Mouse (Mus musculus): Measurements from ENCODE around the gene Tra2a. TPM values are rescaled to one million over a fixed set of nuclear protein-coding genes. Genes with fewer than 3 reads are reported as not detected.

Tra2a gene
- 26.5 TPM for polyA plus RNA-seq (2012; fragmentation: generic; extraction: Trizol)

GRCm38 (mm10) chr6:49263847-49264243 lies at the start of gene Tra2a:
TSS of gene Tra2a (minus strand) at chr6:49264033.
- Histone ChIP-seq H3K27me3 (ENCODE audit: control insufficient read depth, insufficient read depth, insufficient read length) (no peaks in the 10 kb centered on the region), H3ac (ENCODE audit: control insufficient read depth, insufficient read length) (peak within 1 kb of the TSS; percentile 59), H3K36me3 (ENCODE audit: control insufficient read depth, insufficient read depth) (no peaks in the 10 kb centered on the region), H3K4me2 (ENCODE audit: low read depth) (peak within 1 kb of the TSS; percentile 96), H3K79me2 (ENCODE audit: control insufficient read depth, insufficient read depth) (peaks cover 46% of the 10 kb centered on the region), H3K4me3 (peak within 1 kb of the TSS; percentile 95)
- no peak for TF ChIP-seq MAX (IDR thresholded peaks at IDR 0.05; ENCODE audit: low read depth)
- peak; percentile 78 for TF ChIP-seq E2F4 (IDR thresholded peaks at IDR 0.05; ENCODE audit: insufficient read depth)
- TF ChIP-seq REST (IDR thresholded peaks at IDR 0.05; ENCODE audit: insufficient read depth, insufficient read length), result peak; percentile 45
- TF ChIP-seq MYOG (IDR thresholded peaks at IDR 0.05; ENCODE audit: control insufficient read depth in 1 of 3, insufficient read depth in 1 of 3, insufficient read length in 2 of 3, low read depth in 2 of 3), result peak in 1 of 3 experiments; percentile 37
- TF ChIP-seq USF1 (IDR thresholded peaks at IDR 0.05; ENCODE audit: low read depth), result no peak
- peak; percentile 40 for TF ChIP-seq SRF (IDR thresholded peaks at IDR 0.05; ENCODE audit: control insufficient read depth, insufficient read length, low read depth)
- peak; percentile 99 for TF ChIP-seq POLR2AphosphoS2 (IDR thresholded peaks at IDR 0.05; ENCODE audit: insufficient read length, low read depth)
- TF ChIP-seq CEBPB (IDR thresholded peaks at IDR 0.05; ENCODE audit: insufficient read depth, poor library complexity, severe bottlenecking), result no peak
- TF ChIP-seq POLR2A (IDR thresholded peaks at IDR 0.05; ENCODE audit: insufficient read length, low read depth), result peak; percentile 99
- TF ChIP-seq MYOD1 (IDR thresholded peaks at IDR 0.05; ENCODE audit: control insufficient read depth in 1 of 3, insufficient read length in 2 of 3, low read depth in 2 of 3), result peak in 1 of 3 experiments; percentile 30

GRCm38 (mm10) chr6:49298286-49298685 lies 34.5 kb upstream of the Tra2a start:
- no peak overlapping the region for H3K4me2 ChIP-seq (ENCODE audit: low read depth)
- no peak overlapping the region for H3K4me3 ChIP-seq
- H3K79me2 ChIP-seq (ENCODE audit: control insufficient read depth, insufficient read depth), result no peaks in the 10 kb centered on the region
- no peak overlapping the region for H3ac ChIP-seq (ENCODE audit: control insufficient read depth, insufficient read length)
- no peaks in the 10 kb centered on the region for H3K36me3 ChIP-seq (ENCODE audit: control insufficient read depth, insufficient read depth)
- TF ChIP-seq SRF (IDR thresholded peaks at IDR 0.05; ENCODE audit: control insufficient read depth, insufficient read length, low read depth) (no peak), MYOG (IDR thresholded peaks at IDR 0.05; ENCODE audit: control insufficient read depth in 1 of 3, insufficient read depth in 1 of 3, insufficient read length in 2 of 3, low read depth in 2 of 3) (no peak), CEBPB (IDR thresholded peaks at IDR 0.05; ENCODE audit: insufficient read depth, poor library complexity, severe bottlenecking) (no peak), REST (IDR thresholded peaks at IDR 0.05; ENCODE audit: insufficient read depth, insufficient read length) (no peak), TCF12 (IDR thresholded peaks at IDR 0.05; ENCODE audit: insufficient read depth, poor library complexity, severe bottlenecking) (no peak), POLR2AphosphoS2 (IDR thresholded peaks at IDR 0.05; ENCODE audit: insufficient read length, low read depth) (no peak), E2F4 (IDR thresholded peaks at IDR 0.05; ENCODE audit: insufficient read depth) (no peak), USF1 (IDR thresholded peaks at IDR 0.05; ENCODE audit: low read depth) (no peak), MAX (IDR thresholded peaks at IDR 0.05; ENCODE audit: low read depth) (no peak), MYOD1 (IDR thresholded peaks at IDR 0.05; ENCODE audit: control insufficient read depth in 1 of 3, insufficient read length in 2 of 3, low read depth in 2 of 3) (no peak), TCF3 (IDR thresholded peaks at IDR 0.05; ENCODE audit: insufficient read length, low read depth) (no peak), POLR2A (IDR thresholded peaks at IDR 0.05; ENCODE audit: insufficient read length, low read depth) (no peak)
- no peaks in the 10 kb centered on the region for H3K27me3 ChIP-seq (ENCODE audit: control insufficient read depth, insufficient read depth, insufficient read length)

GRCm38 (mm10) chr6:49282122-49282521 lies 18.3 kb upstream of the Tra2a start:
- Histone ChIP-seq H3K36me3 (ENCODE audit: control insufficient read depth, insufficient read depth) (no peaks in the 10 kb centered on the region), H3K79me2 (ENCODE audit: control insufficient read depth, insufficient read depth) (no peaks in the 10 kb centered on the region), H3K27me3 (ENCODE audit: control insufficient read depth, insufficient read depth, insufficient read length) (no peaks in the 10 kb centered on the region), H3K4me3 (no peak overlapping the region), H3K4me2 (ENCODE audit: low read depth) (no peak overlapping the region), H3ac (ENCODE audit: control insufficient read depth, insufficient read length) (no peak overlapping the region)
- TF ChIP-seq REST (IDR thresholded peaks at IDR 0.05; ENCODE audit: insufficient read depth, insufficient read length) (no peak), MYOG (IDR thresholded peaks at IDR 0.05; ENCODE audit: control insufficient read depth in 1 of 3, insufficient read depth in 1 of 3, insufficient read length in 2 of 3, low read depth in 2 of 3) (no peak), USF1 (IDR thresholded peaks at IDR 0.05; ENCODE audit: low read depth) (no peak), SRF (IDR thresholded peaks at IDR 0.05; ENCODE audit: control insufficient read depth, insufficient read length, low read depth) (no peak), POLR2A (IDR thresholded peaks at IDR 0.05; ENCODE audit: insufficient read length, low read depth) (no peak), POLR2AphosphoS2 (IDR thresholded peaks at IDR 0.05; ENCODE audit: insufficient read length, low read depth) (no peak), TCF3 (IDR thresholded peaks at IDR 0.05; ENCODE audit: insufficient read length, low read depth) (no peak), MYOD1 (IDR thresholded peaks at IDR 0.05; ENCODE audit: control insufficient read depth in 1 of 3, insufficient read length in 2 of 3, low read depth in 2 of 3) (no peak), E2F4 (IDR thresholded peaks at IDR 0.05; ENCODE audit: insufficient read depth) (no peak), TCF12 (IDR thresholded peaks at IDR 0.05; ENCODE audit: insufficient read depth, poor library complexity, severe bottlenecking) (no peak), MAX (IDR thresholded peaks at IDR 0.05; ENCODE audit: low read depth) (no peak), CEBPB (IDR thresholded peaks at IDR 0.05; ENCODE audit: insufficient read depth, poor library complexity, severe bottlenecking) (no peak)

- no peak overlapping the region for H3K4me2 ChIP-seq (ENCODE audit: low read depth)
- no peaks in the 10 kb centered on the region for H3K27me3 ChIP-seq (ENCODE audit: control insufficient read depth, insufficient read depth, insufficient read length)
- no peaks in the 10 kb centered on the region for H3K79me2 ChIP-seq (ENCODE audit: control insufficient read depth, insufficient read depth)
- TF ChIP-seq TCF12 (IDR thresholded peaks at IDR 0.05; ENCODE audit: insufficient read depth, poor library complexity, severe bottlenecking), result no peak
- no peak for TF ChIP-seq REST (IDR thresholded peaks at IDR 0.05; ENCODE audit: insufficient read depth, insufficient read length)
- no peak for TF ChIP-seq POLR2AphosphoS2 (IDR thresholded peaks at IDR 0.05; ENCODE audit: insufficient read length, low read depth)
- no peak for TF ChIP-seq MAX (IDR thresholded peaks at IDR 0.05; ENCODE audit: low read depth)
- TF ChIP-seq POLR2A (IDR thresholded peaks at IDR 0.05; ENCODE audit: insufficient read length, low read depth), result no peak
- no peak for TF ChIP-seq USF1 (IDR thresholded peaks at IDR 0.05; ENCODE audit: low read depth)
- no peak for TF ChIP-seq MYOD1 (IDR thresholded peaks at IDR 0.05; ENCODE audit: control insufficient read depth in 1 of 3, insufficient read length in 2 of 3, low read depth in 2 of 3)
- no peak for TF ChIP-seq SRF (IDR thresholded peaks at IDR 0.05; ENCODE audit: control insufficient read depth, insufficient read length, low read depth)
- TF ChIP-seq CEBPB (IDR thresholded peaks at IDR 0.05; ENCODE audit: insufficient read depth, poor library complexity, severe bottlenecking), result no peak
- no peak for TF ChIP-seq TCF3 (IDR thresholded peaks at IDR 0.05; ENCODE audit: insufficient read length, low read depth)
- H3K4me3 ChIP-seq, result no peak overlapping the region
- no peak overlapping the region for H3ac ChIP-seq (ENCODE audit: control insufficient read depth, insufficient read length)
- H3K36me3 ChIP-seq (ENCODE audit: control insufficient read depth, insufficient read depth), result no peaks in the 10 kb centered on the region
Measured at GRCm38 (mm10) chr6:49280942-49281341, 17.1 kb upstream of the Tra2a start.
